Mouse (Mus musculus): ENCODE results near the gene Ndufab1. TPM values are rescaled to one million over a fixed set of nuclear protein-coding genes. Genes with fewer than 3 reads are reported as not detected.

Ndufab1 gene
- polyA plus RNA-seq (2021; fragmentation: Nextera tagmentation) = 850 and 1,075 TPM in 2 replicates
- long read RNA-seq, experiment 1, transcript Ndufab1-201 (5 exons, 3,479 nt) = minor isoform, 17 of 113 reads
- long read RNA-seq, experiment 1, transcript Ndufab1-203 (5 exons, 1,416 nt) = major isoform, 71 of 113 reads
- long read RNA-seq, experiment 1, partial matches to known transcripts = 2 of 113 reads
- long read RNA-seq, experiment 1, other reads (novel, unspliced or antisense) = 21 of 113 reads
- long read RNA-seq, experiment 2, transcript Ndufab1-203 (5 exons, 1,416 nt) = major isoform, 409 of 429 reads
- long read RNA-seq, experiment 2, partial matches to known transcripts = 2 of 429 reads
- long read RNA-seq, experiment 2, other reads (novel, unspliced or antisense) = 11 of 429 reads

GRCm38 (mm10) chr7:122101747-122102244, at the start of gene Ndufab1:
Ndufab1 (minus strand) TSS chr7:122101886.

GRCm38 (mm10) chr7:122132497-122133337, 31.0 kb upstream of the Ndufab1 start, which contains the start of the genes Palb2 and Dctn5:
Palb2 (minus strand) TSS chr7:122132985.
Dctn5 (plus strand) TSS chr7:122133041.

GRCm38 (mm10) chr7:122066945-122067516, 34.7 kb downstream of the Ndufab1 start, which contains the start of the genes Ubfd1 and Ears2:
Ubfd1 (plus strand) TSS chr7:122067175.
Ears2 (minus strand) TSS chr7:122067263.

Other genes starting within 250 kb of the Ndufab1 start
- not detected in 2 replicates for gene Scnn1b, start 236.8 kb downstream of the Ndufab1 start, polyA plus RNA-seq (2021; fragmentation: Nextera tagmentation)
- 26.5 and 32.8 TPM in 2 replicates for gene Cog7, start 120.2 kb downstream of the Ndufab1 start, polyA plus RNA-seq (2021; fragmentation: Nextera tagmentation)
- gene Gga2, start 80.7 kb downstream of the Ndufab1 start, polyA plus RNA-seq (2021; fragmentation: Nextera tagmentation) = 12.1 and 15.9 TPM in 2 replicates
- gene Ubfd1, start 34.7 kb downstream of the Ndufab1 start, polyA plus RNA-seq (2021; fragmentation: Nextera tagmentation) = 13.2 and 40.7 TPM in 2 replicates
- 5.6 and 6.0 TPM in 2 replicates for gene Ears2, start 34.6 kb downstream of the Ndufab1 start, polyA plus RNA-seq (2021; fragmentation: Nextera tagmentation)
- 0.56 and 0.68 TPM in 2 replicates for gene Palb2, start 31.1 kb upstream of the Ndufab1 start, polyA plus RNA-seq (2021; fragmentation: Nextera tagmentation)
- gene Dctn5, start 31.2 kb upstream of the Ndufab1 start, polyA plus RNA-seq (2021; fragmentation: Nextera tagmentation) = 140 and 194 TPM in 2 replicates
- gene Plk1, start 57.6 kb upstream of the Ndufab1 start, polyA plus RNA-seq (2021; fragmentation: Nextera tagmentation) = 0.26 and 0.35 TPM in 2 replicates
- gene Ern2, start 84.3 kb upstream of the Ndufab1 start, polyA plus RNA-seq (2021; fragmentation: Nextera tagmentation) = 0.09 and 0.15 TPM in 2 replicates
- 0.72 and 1.2 TPM in 2 replicates for gene Chp2, start 117.6 kb upstream of the Ndufab1 start, polyA plus RNA-seq (2021; fragmentation: Nextera tagmentation)
- gene Prkcb, start 186.9 kb upstream of the Ndufab1 start, polyA plus RNA-seq (2021; fragmentation: Nextera tagmentation) = 186 and 357 TPM in 2 replicates